Mouse (Mus musculus) kidney, postnatal 14 days (tissue): ENCODE measurements around the gene Ccdc60.
"Not testable (repeated sequence)": the region's sequence is repeated elsewhere in the genome, so short reads cannot be mapped to it uniquely, and the experiment has no call there.

Experiments
- DNase-seq: peaks from one replicate; pipeline ENCODE4 v3.0.0; 2022; ENCODE audit warnings: mixed read lengths

Gene Ccdc60

GRCm38 (mm10) chr5:116288849-116289570 is at the start of gene Ccdc60:
Gene Ccdc60 (minus strand): TSS chr5:116288985.
- DNase-seq = peak; percentile 55

GRCm38 (mm10) chr5:116336191-116336590 is 47.4 kb upstream of the Ccdc60 start:
- DNase-seq = no peak

DNA sequence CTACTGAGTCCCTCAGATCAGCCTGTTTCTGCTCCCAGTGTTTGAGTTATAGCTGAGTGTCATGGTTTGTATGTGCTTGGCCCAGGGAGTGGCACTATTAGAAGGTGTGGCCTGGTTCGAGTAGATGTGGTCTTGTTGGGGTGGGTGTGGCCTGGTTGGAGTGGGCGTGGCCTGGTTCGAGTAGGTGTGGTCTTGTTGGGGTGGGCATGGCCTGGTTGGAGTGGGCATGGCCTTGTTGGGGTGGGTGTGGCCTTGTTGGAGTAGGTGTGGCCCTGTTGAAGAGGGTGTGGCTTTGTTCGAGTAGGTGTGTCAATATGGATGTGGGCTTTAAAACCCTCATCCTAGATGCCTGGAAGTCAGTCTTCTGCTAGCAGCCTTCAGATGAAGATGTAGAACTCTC is 40.1 kb upstream of the Ccdc60 start:
- DNase-seq = no peak

GRCm38 (mm10) chr5:116323401-116323800 is 34.6 kb upstream of the Ccdc60 start:
- no peak for DNase-seq

- no peak for DNase-seq
Measured at GRCm38 (mm10) chr5:116322365-116323027, 33.7 kb upstream of the Ccdc60 start.

GRCm38 (mm10) chr5:116313711-116314110 is 24.9 kb upstream of the Ccdc60 start:
- DNase-seq = no peak

DNA sequence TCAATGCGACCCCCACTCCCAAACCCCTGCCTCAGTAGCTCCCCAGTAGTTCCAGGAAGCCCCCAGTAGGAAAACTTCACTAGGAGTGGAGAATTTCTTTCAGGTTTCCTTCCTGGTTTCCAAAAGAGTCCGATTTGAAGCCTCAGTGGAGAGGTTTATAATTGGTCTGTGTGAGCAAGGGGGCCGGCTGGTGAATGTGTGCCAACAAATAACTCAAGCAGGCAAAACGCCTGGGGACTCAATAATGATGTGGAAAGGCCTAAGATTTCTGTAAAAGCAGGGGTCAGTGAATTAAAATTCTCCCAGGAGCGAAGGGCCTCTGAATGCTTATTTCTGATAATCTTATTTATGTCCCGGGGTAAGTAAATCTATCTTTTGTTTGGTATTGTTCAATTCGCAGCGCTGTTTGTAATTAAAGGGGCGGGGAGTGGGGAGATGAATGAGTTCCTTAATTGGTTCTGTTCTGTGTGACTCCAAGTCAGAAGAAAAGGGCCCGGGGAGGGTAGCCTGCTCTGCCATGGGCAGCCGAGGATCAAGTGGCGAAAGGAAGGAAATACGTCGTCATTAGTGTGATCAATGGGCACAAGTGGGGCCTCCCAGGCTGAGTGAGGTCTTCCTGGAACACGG is 23.4 kb upstream of the Ccdc60 start:
- peak; percentile 19 for DNase-seq

- no peak for DNase-seq
Measured at GRCm38 (mm10) chr5:116311636-116312035, 22.9 kb upstream of the Ccdc60 start.

GRCm38 (mm10) chr5:116309383-116309801 is 20.6 kb upstream of the Ccdc60 start:
- DNase-seq = peak; percentile 79

DNA sequence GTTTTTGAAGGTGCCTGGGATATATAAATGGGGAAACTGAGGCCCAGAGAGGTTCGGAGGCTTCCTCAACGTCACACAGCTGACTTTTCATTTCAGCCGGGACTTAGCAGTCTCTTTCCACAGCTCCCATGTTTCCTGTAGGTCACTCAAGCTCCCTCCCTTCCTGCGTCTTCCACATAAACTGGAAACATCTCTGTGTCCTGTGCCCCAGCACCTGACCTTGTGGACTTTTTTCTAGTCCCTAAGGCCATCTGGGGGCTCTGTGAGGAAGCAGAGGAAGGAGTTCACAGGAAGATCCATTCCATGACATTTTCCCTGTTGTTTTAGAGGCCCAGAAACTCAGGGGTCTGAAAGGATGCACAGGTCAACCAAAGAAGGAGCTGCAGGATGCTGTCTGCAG is 16.8 kb upstream of the Ccdc60 start:
- DNase-seq = peak; percentile 59

- not testable (repeated sequence) for DNase-seq
Measured at GRCm38 (mm10) chr5:116305146-116305545, 16.4 kb upstream of the Ccdc60 start.

DNA sequence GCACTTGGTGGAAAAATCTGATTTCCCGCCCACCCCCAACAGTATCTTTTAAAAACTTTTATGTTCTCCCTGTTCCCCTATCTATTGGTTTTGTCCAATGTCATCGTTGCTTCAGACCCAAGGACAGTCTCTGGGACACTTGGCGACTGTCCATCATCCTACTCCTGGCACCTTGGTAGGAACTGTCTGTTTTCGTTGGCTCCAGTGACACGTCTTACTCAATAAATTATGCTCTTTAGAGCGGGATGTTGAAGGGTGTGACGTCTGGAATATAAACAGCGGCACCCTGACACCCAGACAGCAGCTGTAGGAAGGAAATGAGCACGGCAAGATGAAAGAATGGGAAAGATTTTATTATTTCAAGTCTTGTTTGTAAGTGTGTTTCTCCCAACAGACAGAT is 12.2 kb upstream of the Ccdc60 start:
- DNase-seq = peak; percentile 10

DNA sequence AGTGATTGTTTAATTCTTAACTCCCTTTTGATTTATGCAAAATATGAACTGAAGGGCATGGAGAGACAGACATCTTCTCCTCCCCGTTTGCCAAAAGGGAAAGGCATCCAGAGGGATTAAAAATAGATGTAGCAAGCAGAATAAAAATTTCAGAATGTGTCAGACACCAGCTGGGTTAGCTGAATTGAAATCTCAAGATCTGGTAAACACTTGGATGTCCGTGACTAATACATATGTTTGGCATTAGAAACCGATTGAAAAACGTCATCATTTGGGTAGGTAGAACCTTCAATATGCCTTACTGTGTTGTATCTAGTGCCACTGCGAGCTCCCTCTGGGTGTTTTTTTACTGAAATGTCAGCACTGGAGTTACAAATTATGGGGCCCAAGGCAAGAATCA is 4.7 kb upstream of the Ccdc60 start:
- DNase-seq = no peak

DNA sequence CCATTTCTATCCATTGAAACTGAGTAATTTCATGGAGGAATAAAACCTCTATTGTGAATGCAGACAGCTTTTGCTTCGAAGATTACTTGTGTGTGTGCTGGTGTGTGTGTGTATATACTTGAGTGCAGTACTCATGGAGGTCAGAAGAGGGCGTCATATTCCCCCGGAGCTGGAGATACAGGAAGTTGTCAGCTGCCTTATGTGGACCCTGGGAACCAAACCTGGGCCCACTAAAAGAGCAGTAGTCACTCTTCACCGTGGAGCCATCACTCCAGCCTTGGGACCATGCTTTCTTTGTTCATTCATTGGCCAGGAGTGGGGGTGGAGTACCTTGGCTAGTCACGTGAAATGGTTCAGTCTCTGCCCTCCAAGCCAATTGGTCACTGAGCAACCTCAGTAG is 1.8 kb upstream of the Ccdc60 start:
- DNase-seq = no peak

GRCm38 (mm10) chr5:116289897-116290296 is 1.1 kb upstream of the Ccdc60 start:
- DNase-seq = peak; percentile 32

GRCm38 (mm10) chr5:116288183-116288582 is 602 bp downstream of the Ccdc60 start:
- no peak for DNase-seq

GRCm38 (mm10) chr5:116285532-116286176 is 3.1 kb downstream of the Ccdc60 start:
- no peak for DNase-seq

DNA sequence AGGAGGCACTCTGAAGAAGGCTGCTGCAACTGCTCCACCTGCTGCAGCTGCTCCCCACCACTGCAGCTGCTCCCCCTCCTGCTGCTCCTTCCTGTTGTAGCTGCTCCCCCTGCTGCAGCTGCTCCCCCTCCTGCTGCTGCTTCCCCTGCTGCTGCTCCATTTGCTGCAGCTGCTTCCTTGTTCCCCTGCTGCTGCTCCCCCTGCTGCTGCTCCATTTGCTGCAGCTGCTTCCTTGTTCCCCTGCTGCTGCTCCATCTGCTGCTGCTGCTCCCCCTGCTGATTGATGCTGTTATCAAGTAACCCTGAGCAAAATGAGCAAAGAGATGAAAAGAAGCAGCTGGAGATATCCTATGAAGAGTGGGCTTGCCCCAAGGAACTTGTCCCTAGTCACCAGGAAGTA is 8.3 kb downstream of the Ccdc60 start:
- no peak for DNase-seq

DNA sequence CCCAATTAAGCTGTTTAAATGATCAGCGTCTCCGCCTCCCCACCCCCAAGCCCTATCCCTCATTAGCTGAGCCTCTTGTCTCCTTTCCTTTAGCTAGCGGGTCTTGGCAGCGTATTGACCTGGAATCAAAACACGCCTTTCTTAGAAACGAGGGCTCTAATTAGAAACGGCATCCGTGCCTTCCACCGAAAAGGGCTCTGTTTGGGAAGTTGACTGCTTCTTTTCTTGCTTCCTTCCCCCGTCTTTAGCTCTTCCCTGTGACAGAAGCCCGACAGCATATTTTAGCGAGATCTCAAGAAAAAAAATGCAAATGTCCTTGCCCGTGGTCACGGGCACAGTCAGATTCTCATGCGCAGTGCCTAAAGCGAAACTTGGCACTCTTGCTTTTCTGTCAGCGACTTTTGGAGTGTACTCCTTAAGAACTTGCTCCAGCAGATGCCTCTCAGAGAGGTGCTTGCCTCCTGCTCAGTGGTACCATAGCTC is 10.3 kb downstream of the Ccdc60 start:
- DNase-seq = no peak

DNA sequence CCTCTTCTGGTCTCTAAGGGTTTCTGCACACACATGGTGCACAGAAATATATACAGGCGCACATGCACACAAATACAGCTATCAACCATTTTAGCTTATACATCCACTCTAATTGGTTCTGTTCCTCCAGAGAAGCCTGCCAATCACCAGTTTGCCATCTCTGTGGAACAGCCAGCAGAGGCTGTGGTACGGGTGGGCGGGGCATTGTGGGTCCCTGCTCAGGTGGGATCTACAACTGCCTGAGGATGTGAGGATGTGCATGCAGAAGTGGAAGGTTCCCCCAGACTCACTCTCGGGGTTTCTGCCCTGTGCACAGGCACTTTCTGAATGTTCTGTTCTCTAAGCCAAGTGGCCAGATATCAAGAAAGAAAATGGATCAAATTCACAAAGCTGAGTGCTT is 10.8 kb downstream of the Ccdc60 start:
- DNase-seq = no peak

- DNase-seq = no peak
Measured at GRCm38 (mm10) chr5:116274818-116275217, 14.0 kb downstream of the Ccdc60 start.

DNA sequence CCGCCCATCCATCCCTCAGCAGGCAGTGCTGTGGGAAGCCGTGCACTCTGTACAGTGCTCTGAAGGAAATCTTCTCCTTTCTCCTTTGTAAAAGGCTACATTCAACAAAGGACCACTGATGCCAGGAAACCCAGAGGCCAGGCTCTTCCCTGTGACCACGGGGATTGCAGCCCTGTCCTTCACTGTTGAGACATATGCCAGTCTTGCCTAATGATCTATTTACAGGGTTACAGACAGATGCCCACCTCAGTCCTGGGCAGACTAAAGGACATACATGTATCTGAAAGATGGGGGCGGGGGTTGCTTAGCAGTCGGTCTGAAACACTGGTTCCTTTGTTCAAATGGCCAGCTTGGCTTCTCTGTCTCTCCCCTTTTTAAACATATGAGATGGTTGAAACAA is 14.4 kb downstream of the Ccdc60 start:
- DNase-seq = no peak

GRCm38 (mm10) chr5:116271511-116272227 is 17.1 kb downstream of the Ccdc60 start:
- no peak for DNase-seq
